Mouse (Mus musculus) heart, embryonic 12.5 days (tissue): ENCODE results near the gene Rnaseh1. TPM values are rescaled to one million over a fixed set of nuclear protein-coding genes. Genes with fewer than 3 reads are reported as not detected.
A peak's percentile ranks its signal among the peaks of the same experiment; 100 is the strongest.

Source experiments
- ATAC-seq: fragments of 200-750 bp; cut with Nextera tagmentation; 2 replicates; pipeline ENCODE4 v1.8.0; 2017; ENCODE audit warnings: moderate TSS enrichment, moderate library complexity; ENCODE audit not compliant: insufficient number of reproducible peaks, low FRiP score
- H3K27ac ChIP-seq: fragments of 300-500 bp; sonication (generic); 2 replicates; pipeline ENCODE4 v1.5.1; 2016; ENCODE audit warnings: mild to moderate bottlenecking, moderate library complexity; ENCODE audit not compliant: poor library complexity, severe bottlenecking
- H3K27me3 ChIP-seq: fragments of 300-500 bp; sonication (generic); replicated peaks from 2 replicates; pipeline ENCODE4 v1.6.1; 2016; ENCODE audit warnings: mild to moderate bottlenecking, moderate library complexity
- H3K36me3 ChIP-seq: fragments of 300-500 bp; sonication (generic); 2 replicates; pipeline ENCODE4 v1.6.1; 2016; ENCODE audit warnings: mild to moderate bottlenecking, moderate library complexity
- H3K4me1 ChIP-seq: fragments of 300-500 bp; sonication (generic); replicated peaks from 2 replicates; pipeline ENCODE4 v1.6.1; 2016; ENCODE audit warnings: mild to moderate bottlenecking
- H3K4me2 ChIP-seq: fragments of 300-500 bp; sonication (generic); 2 replicates; pipeline ENCODE4 v1.6.1; 2016; ENCODE audit warnings: mild to moderate bottlenecking, moderate library complexity
- H3K4me3 ChIP-seq: fragments of 300-500 bp; sonication (generic); 2 replicates; pipeline ENCODE4 v1.5.1; 2016; ENCODE audit warnings: mild to moderate bottlenecking
- H3K9ac ChIP-seq: fragments of 300-500 bp; sonication (generic); 2 replicates; pipeline ENCODE4 v1.6.1; 2016; ENCODE audit warnings: mild to moderate bottlenecking, moderate library complexity
- H3K9me3 ChIP-seq: fragments of 300-500 bp; sonication (generic); replicated peaks from 2 replicates; pipeline ENCODE4 v1.6.1; 2016; ENCODE audit warnings: mild to moderate bottlenecking, moderate library complexity
- WGBS: fragments of 180-500 bp; shearing (Covaris S2); methylation state at CpG from one replicate; pipeline ENCODE4 v1.1.7; 2016; 5-methylcytosine and 5-hydroxymethylcytosine counted together
- polyA plus RNA-seq: library from polyadenylated mRNA; unstranded; fragments of >200 nt; fragmentation: Nextera tagmentation; extraction: Ambion mirVana; gene quantifications from 2 replicates; pipeline ENCODE4 v1.2.1, GENCODE M21; 2016

Gene Rnaseh1
- polyA plus RNA-seq, 1 experiment from 2014 or later = 17.8 TPM

- Histone ChIP-seq H3K4me2 (peak within 1 kb of the TSS; percentile 56), H3K27me3 (no peaks in the 10 kb centered on the region), H3K4me1 (peaks cover 26% of the 10 kb centered on the region), H3K27ac (peak within 1 kb of the TSS; percentile 75), H3K36me3 (peaks cover 4% of the 10 kb centered on the region), H3K4me3 (no peak within 1 kb of the TSS), H3K9me3 (no peaks in the 10 kb centered on the region), H3K9ac (0 out of 2 replicates have a peak within 1 kb of the TSS, but pooled peaks have one; percentile 10)
- peak; percentile 62; the same call in 1 of the 2 replicates for ATAC-seq
- 15% methylated on average over 5 of the region's 5 CpGs for WGBS
Observed at GRCm38 (mm10) chr12:28623195-28623594, 26.2 kb upstream of the Rnaseh1 start, which contains the start of gene Colec11. Gene Colec11 (minus strand): TSS chr12:28623377.

- no peak overlapping the region for H3K4me3 ChIP-seq
- no peaks in the 10 kb centered on the region for H3K27me3 ChIP-seq
- no peak overlapping the region for H3K4me2 ChIP-seq
- peaks cover 26% of the 10 kb centered on the region for H3K4me1 ChIP-seq
- no peak for ATAC-seq
- H3K9me3 ChIP-seq = no peaks in the 10 kb centered on the region
- peaks cover 14% of the 10 kb centered on the region for H3K36me3 ChIP-seq
- H3K27ac ChIP-seq = 0 out of 2 replicates have a peak overlapping the region, but pooled peaks have one; percentile 75
- no peak overlapping the region for H3K9ac ChIP-seq
- 82% methylated on average over 2 of the region's 2 CpGs for WGBS
Observed at GRCm38 (mm10) chr12:28624251-28624650, 25.2 kb upstream of the Rnaseh1 start.

GRCm38 (mm10) chr12:28625407-28625806 lies 24.0 kb upstream of the Rnaseh1 start:
- WGBS = 61% methylated on average over 7 of the region's 7 CpGs
- peaks cover 26% of the 10 kb centered on the region for H3K4me1 ChIP-seq
- ATAC-seq = no peak

GRCm38 (mm10) chr12:28627092-28627491 lies 22.3 kb upstream of the Rnaseh1 start:
- Histone ChIP-seq H3K9ac (no peak overlapping the region), H3K9me3 (no peaks in the 10 kb centered on the region), H3K36me3 (peaks cover 42% of the 10 kb centered on the region), H3K27me3 (no peaks in the 10 kb centered on the region), H3K4me1 (peaks cover 16% of the 10 kb centered on the region), H3K27ac (no peak overlapping the region), H3K4me2 (no peak overlapping the region), H3K4me3 (no peak overlapping the region)
- WGBS = 61% methylated on average over 4 of the region's 4 CpGs
- no peak for ATAC-seq

More at GRCm38 (mm10) chr12:28625407-28625806, 24.0 kb upstream of the Rnaseh1 start:
- H3K9ac ChIP-seq = no peak overlapping the region
- no peaks in the 10 kb centered on the region for H3K27me3 ChIP-seq
- no peaks in the 10 kb centered on the region for H3K9me3 ChIP-seq
- no peak overlapping the region for H3K4me2 ChIP-seq
- no peak overlapping the region for H3K27ac ChIP-seq
- no peak overlapping the region for H3K4me3 ChIP-seq
- H3K36me3 ChIP-seq = peaks cover 26% of the 10 kb centered on the region

GRCm38 (mm10) chr12:28628436-28628835 lies 21.0 kb upstream of the Rnaseh1 start:
- Histone ChIP-seq H3K27me3 (no peaks in the 10 kb centered on the region), H3K4me1 (peaks cover 10% of the 10 kb centered on the region), H3K27ac (no peak overlapping the region), H3K4me2 (no peak overlapping the region), H3K4me3 (no peak overlapping the region), H3K36me3 (peaks cover 56% of the 10 kb centered on the region), H3K9ac (no peak overlapping the region), H3K9me3 (no peaks in the 10 kb centered on the region)
- WGBS = 88% methylated on average over 2 of the region's 2 CpGs
- ATAC-seq = no peak

GRCm38 (mm10) chr12:28635058-28635534 lies 14.3 kb upstream of the Rnaseh1 start:
- WGBS = under 1% methylated on average over 23 of the region's 23 CpGs
- H3K4me2 ChIP-seq = peak overlapping the region; percentile 87
- no peaks in the 10 kb centered on the region for H3K27me3 ChIP-seq
- H3K36me3 ChIP-seq = peaks cover 46% of the 10 kb centered on the region
- ATAC-seq = 0 out of 2 replicates have a peak, but pooled peaks have one; percentile 6
- H3K9ac ChIP-seq = peak overlapping the region; percentile 98
- peak overlapping the region; percentile 94 for H3K4me3 ChIP-seq
- no peaks in the 10 kb centered on the region for H3K9me3 ChIP-seq
- peaks cover 21% of the 10 kb centered on the region for H3K4me1 ChIP-seq
- peak overlapping the region; percentile 89 for H3K27ac ChIP-seq

- Histone ChIP-seq H3K4me2 (peak within 1 kb of the TSS; percentile 87), H3K4me3 (peak within 1 kb of the TSS; percentile 94), H3K36me3 (peaks cover 39% of the 10 kb centered on the region), H3K27ac (peak within 1 kb of the TSS; percentile 89), H3K9ac (peak within 1 kb of the TSS; percentile 98), H3K4me1 (peaks cover 21% of the 10 kb centered on the region), H3K9me3 (no peaks in the 10 kb centered on the region), H3K27me3 (no peaks in the 10 kb centered on the region)
- WGBS = 4% methylated on average over 68 of the region's 69 CpGs
- peak; percentile 96 for ATAC-seq
Observed at GRCm38 (mm10) chr12:28635535-28636476, 13.6 kb upstream of the Rnaseh1 start, which contains the start of gene Rps7. Gene Rps7 (minus strand): TSS chr12:28635953.

DNA sequence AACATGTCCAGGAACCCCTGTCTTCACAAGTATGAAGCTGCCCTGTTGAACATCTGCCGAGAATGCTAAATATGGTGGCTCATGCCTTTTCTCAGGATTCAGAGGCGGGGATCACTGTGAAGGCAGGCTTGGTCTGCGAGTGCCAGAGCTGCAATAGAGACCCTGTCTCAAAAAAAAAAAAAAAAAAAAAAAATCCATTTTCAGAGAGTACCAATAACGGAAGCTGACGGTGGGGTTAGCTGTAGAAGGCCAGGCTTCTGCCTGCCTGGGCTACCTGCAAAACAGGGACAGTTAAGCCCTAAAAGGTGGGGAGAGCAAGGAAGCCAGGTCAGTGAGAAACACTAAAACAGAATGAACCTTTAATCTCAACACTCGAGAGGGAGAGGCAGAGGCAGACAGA lies 12.9 kb upstream of the Rnaseh1 start:
- no peaks in the 10 kb centered on the region for H3K9me3 ChIP-seq
- H3K9ac ChIP-seq = no peak overlapping the region
- WGBS = 85% methylated on average over 6 of the region's 6 CpGs
- H3K36me3 ChIP-seq = peaks cover 32% of the 10 kb centered on the region
- H3K4me2 ChIP-seq = peak overlapping the region; percentile 87
- H3K27ac ChIP-seq = no peak overlapping the region
- peaks cover 21% of the 10 kb centered on the region for H3K4me1 ChIP-seq
- no peak for ATAC-seq
- H3K4me3 ChIP-seq = peak overlapping the region; percentile 94
- H3K27me3 ChIP-seq = no peaks in the 10 kb centered on the region

GRCm38 (mm10) chr12:28638778-28639177 lies 10.6 kb upstream of the Rnaseh1 start:
- H3K4me2 ChIP-seq = no peak overlapping the region
- H3K9ac ChIP-seq = no peak overlapping the region
- H3K4me3 ChIP-seq = no peak overlapping the region
- ATAC-seq = no peak
- H3K9me3 ChIP-seq = no peaks in the 10 kb centered on the region
- H3K27ac ChIP-seq = no peak overlapping the region
- peaks cover 13% of the 10 kb centered on the region; the same call in 1 of the 2 replicates for H3K27me3 ChIP-seq
- H3K4me1 ChIP-seq = peaks cover 10% of the 10 kb centered on the region
- 74% methylated on average over 2 of the region's 2 CpGs for WGBS
- peaks cover 9% of the 10 kb centered on the region for H3K36me3 ChIP-seq

- Histone ChIP-seq H3K27me3 (no peaks in the 10 kb centered on the region), H3K4me3 (no peak overlapping the region), H3K9ac (no peak overlapping the region), H3K9me3 (no peaks in the 10 kb centered on the region), H3K36me3 (peaks cover 33% of the 10 kb centered on the region), H3K27ac (no peak overlapping the region), H3K4me1 (peaks cover 9% of the 10 kb centered on the region), H3K4me2 (no peak overlapping the region)
- ATAC-seq = no peak
- WGBS = 79% methylated on average over 4 of the region's 4 CpGs
Observed at GRCm38 (mm10) chr12:28662628-28663027, 13.2 kb downstream of the Rnaseh1 start.

- H3K4me2 ChIP-seq = no peak overlapping the region
- H3K27me3 ChIP-seq = no peaks in the 10 kb centered on the region
- peaks cover 11% of the 10 kb centered on the region for H3K4me1 ChIP-seq
- no peak for ATAC-seq
- no peaks in the 10 kb centered on the region for H3K9me3 ChIP-seq
- no peak overlapping the region for H3K4me3 ChIP-seq
- H3K36me3 ChIP-seq = no peaks in the 10 kb centered on the region
- 56% methylated on average over 4 of the region's 4 CpGs for WGBS
- no peak overlapping the region for H3K9ac ChIP-seq
- H3K27ac ChIP-seq = no peak overlapping the region
Observed at GRCm38 (mm10) chr12:28666734-28667133, 17.3 kb downstream of the Rnaseh1 start.
